Mouse (Mus musculus) kidney, adult 2 months (tissue): ENCODE measurements around the gene Krcc1.

Experiments
- CTCF ChIP-seq: fragments of 200-500 bp; conservative IDR thresholded peaks from 2 replicates; pipeline ENCODE4 v1.5.1; 2011; ENCODE audit warnings: low read depth, mild to moderate bottlenecking, control low read depth, low read length, moderate library complexity, mixed read lengths; ENCODE audit not compliant: insufficient read depth, insufficient read length
- POLR2A ChIP-seq: fragments of 200-500 bp; IDR thresholded peaks from one replicate; pipeline ENCODE4 v1.6.1; 2011; ENCODE audit warnings: low read depth, low read length, control low read depth

GRCm38 (mm10) chr6:71254456-71254855 is 17.0 kb upstream of the Krcc1 start:
- TF ChIP-seq CTCF (no peak), POLR2A (no peak)
